Mouse (Mus musculus): ENCODE data around the gene Ghrl. TPM values are rescaled to one million over a fixed set of nuclear protein-coding genes. Genes with fewer than 3 reads are reported as not detected.

Gene Ghrl
- polyA plus RNA-seq, 2 experiments, result 0.11 to 0.29 TPM

- peaks cover 0 to 8% of the 10 kb centered on the region in 2 experiments; a peak in 1 of 4 replicates for H3K4me1 ChIP-seq (replicated peaks; ENCODE audit: control insufficient read depth in 2 of 2, insufficient read depth in 2 of 2, low read length in 1 of 2)
- H3K27ac ChIP-seq, result no peak overlapping the region
- TF ChIP-seq CTCF (IDR thresholded peaks at IDR 0.05; ENCODE audit: low read depth) (no peak), EP300 (IDR thresholded peaks at IDR 0.05; ENCODE audit: low read depth) (no peak)
These were observed 41.3 kb downstream of the Ghrl start for GRCm38 (mm10) chr6:113678246-113679012.

DNA sequence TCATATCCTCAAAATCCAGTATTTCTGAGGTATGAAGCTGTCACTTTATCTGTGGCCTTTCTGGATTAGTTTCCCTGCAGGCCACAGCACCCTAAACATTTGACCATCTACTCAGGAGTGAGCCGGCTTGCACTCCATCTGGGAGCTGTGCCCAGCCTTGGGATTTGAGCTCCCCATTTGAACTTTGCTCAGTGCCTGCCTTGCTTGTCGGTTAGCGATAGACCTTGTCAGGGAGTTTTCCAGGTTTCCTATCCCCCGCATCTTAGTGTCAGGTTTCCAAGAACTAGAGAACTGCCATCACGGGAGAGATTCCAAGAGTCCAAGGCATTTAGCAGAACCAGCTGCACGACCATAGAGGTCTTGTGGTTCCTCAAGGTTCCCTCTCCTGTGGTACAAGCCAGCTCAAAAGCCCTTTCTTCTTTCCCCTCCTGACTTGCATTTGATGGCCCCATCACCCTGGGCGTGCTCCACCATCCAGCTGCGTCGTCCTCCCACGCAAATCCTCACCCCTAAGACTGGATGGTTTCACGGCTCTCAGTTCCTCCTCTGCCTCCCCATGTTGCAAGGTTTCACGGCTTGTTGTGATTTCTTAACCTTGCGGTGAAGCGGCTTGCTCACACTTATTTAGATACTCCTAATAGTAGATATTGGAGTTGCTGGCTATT lies 42.5 kb downstream of the Ghrl start:
- Histone ChIP-seq H3K9ac (replicated peaks) (no peak overlapping the region), H3K27ac (no peak overlapping the region), H3K36me3 (replicated peaks; ENCODE audit: control insufficient read depth, insufficient read depth, low read depth) (no peaks in the 10 kb centered on the region; the same call in 1 of the 2 replicates), H3K27me3 (ENCODE audit: control insufficient read depth, insufficient read depth, low read length) (no peaks in the 10 kb centered on the region), H3K4me2 (ENCODE audit: low read depth) (no peak overlapping the region), H3K4me1 (replicated peaks; ENCODE audit: control insufficient read depth in 2 of 2, insufficient read depth in 2 of 2, low read length in 1 of 2) (peaks cover 0 to 8% of the 10 kb centered on the region in 2 experiments; a peak in 1 of 4 replicates), H3K4me3 (ENCODE audit: insufficient read depth in 1 of 2, low read depth in 2 of 2, low read length in 2 of 2) (no peak overlapping the region), H3K9me3 (ENCODE audit: control insufficient read depth, low read length) (no peaks in the 10 kb centered on the region)
- 72% methylated on average over 14 of the region's 14 CpGs for WGBS (ENCODE audit: insufficient replicate concordance)
- no peak for TF ChIP-seq CTCF (IDR thresholded peaks at IDR 0.05; ENCODE audit: low read depth)
- ATAC-seq (ENCODE audit: insufficient read depth) (no peak), DNase-seq (ENCODE audit: low read depth in 3 of 3, low spot score in 3 of 3) (no peak)

More at GRCm38 (mm10) chr6:113678246-113679012, 41.3 kb downstream of the Ghrl start:
- no peak overlapping the region for H3K9ac ChIP-seq (replicated peaks)
- WGBS (ENCODE audit: insufficient replicate concordance), result 76% methylated on average over 14 of the region's 14 CpGs
- H3K4me3 ChIP-seq (ENCODE audit: insufficient read depth in 1 of 2, low read depth in 2 of 2, low read length in 2 of 2), result no peak overlapping the region
- no peaks in the 10 kb centered on the region for H3K9me3 ChIP-seq (ENCODE audit: control insufficient read depth, low read length)
- H3K27me3 ChIP-seq (ENCODE audit: control insufficient read depth, insufficient read depth, low read length), result no peaks in the 10 kb centered on the region
- ATAC-seq (ENCODE audit: insufficient read depth) (no peak), DNase-seq (ENCODE audit: low read depth in 3 of 3, low spot score in 3 of 3) (no peak)
- no peaks in the 10 kb centered on the region; the same call in 1 of the 2 replicates for H3K36me3 ChIP-seq (replicated peaks; ENCODE audit: control insufficient read depth, insufficient read depth, low read depth)
- H3K4me2 ChIP-seq (ENCODE audit: low read depth), result no peak overlapping the region

DNA sequence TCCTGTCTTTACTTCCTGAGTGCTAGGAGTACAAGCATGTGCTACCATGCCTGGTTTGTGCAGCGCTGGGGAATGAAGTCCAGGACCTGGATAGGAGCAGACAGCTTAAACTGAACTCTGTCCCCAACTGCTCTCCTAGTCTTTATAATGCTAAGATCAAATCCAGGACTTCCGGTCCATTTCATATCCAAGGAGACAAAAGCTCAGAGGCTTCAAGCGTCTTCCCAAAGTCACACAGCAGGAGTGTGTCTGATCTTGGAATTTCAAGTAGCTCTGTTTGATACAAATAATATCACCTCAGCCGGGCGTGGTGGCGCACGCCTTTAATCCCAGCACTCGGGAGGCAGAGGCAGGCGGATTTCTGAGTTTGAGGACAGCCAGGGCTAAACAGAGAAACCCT lies 43.7 kb downstream of the Ghrl start:
- H3K4me1 ChIP-seq (replicated peaks; ENCODE audit: control insufficient read depth in 2 of 2, insufficient read depth in 2 of 2, low read length in 1 of 2), result peaks cover 0 to 4% of the 10 kb centered on the region in 2 experiments; a peak in 1 of 4 replicates
- no peak for DNase-seq (ENCODE audit: low read depth in 3 of 3, low spot score in 3 of 3)
- H3K4me2 ChIP-seq (ENCODE audit: low read depth), result no peak overlapping the region
- no peaks in the 10 kb centered on the region; the same call in 1 of the 2 replicates for H3K36me3 ChIP-seq (replicated peaks; ENCODE audit: control insufficient read depth, insufficient read depth, low read depth)
- no peak overlapping the region for H3K4me3 ChIP-seq (ENCODE audit: insufficient read depth in 1 of 2, low read depth in 2 of 2, low read length in 2 of 2)
- 78% methylated on average over 9 of the region's 9 CpGs for WGBS (ENCODE audit: insufficient replicate concordance)
- H3K9me3 ChIP-seq (ENCODE audit: control insufficient read depth, low read length), result peaks cover 2% of the 10 kb centered on the region; the same call in 1 of the 2 replicates
- no peak overlapping the region for H3K9ac ChIP-seq (replicated peaks)
- no peak overlapping the region for H3K27ac ChIP-seq
- no peaks in the 10 kb centered on the region for H3K27me3 ChIP-seq (ENCODE audit: control insufficient read depth, insufficient read depth, low read length)
- no peak for ATAC-seq (ENCODE audit: insufficient read depth)
- TF ChIP-seq EP300 (IDR thresholded peaks at IDR 0.05; ENCODE audit: low read depth) (no peak), CTCF (IDR thresholded peaks at IDR 0.05; ENCODE audit: low read depth) (no peak)

DNA sequence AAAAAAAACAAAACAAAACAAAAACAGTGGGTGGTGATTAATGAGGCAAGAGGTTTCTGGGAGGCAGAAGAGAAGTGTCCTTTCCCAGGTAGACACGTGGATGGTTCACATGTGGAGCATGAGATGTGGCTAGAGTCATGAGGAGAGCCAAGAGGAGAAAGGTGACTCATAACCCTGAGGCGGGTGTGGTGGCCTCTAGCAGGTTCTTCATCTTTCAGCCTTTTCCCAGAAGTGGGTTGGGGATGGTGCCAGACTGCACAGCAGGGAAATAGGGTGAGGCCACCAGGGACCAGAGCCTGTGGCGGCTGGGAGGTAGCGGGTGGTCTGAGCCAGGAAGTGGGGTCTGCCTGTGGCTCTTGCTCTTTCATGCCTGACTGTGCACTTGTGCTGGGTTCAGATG lies 44.4 kb downstream of the Ghrl start:
- TF ChIP-seq CTCF (IDR thresholded peaks at IDR 0.05; ENCODE audit: low read depth), result no peak
- DNase-seq (ENCODE audit: low read depth in 3 of 3, low spot score in 3 of 3), result no peak
- H3K27me3 ChIP-seq (ENCODE audit: control insufficient read depth, insufficient read depth, low read length), result no peaks in the 10 kb centered on the region
- no peak overlapping the region for H3K4me3 ChIP-seq (ENCODE audit: insufficient read depth in 1 of 2, low read depth in 2 of 2, low read length in 2 of 2)
- no peak overlapping the region for H3K9ac ChIP-seq (replicated peaks)
- ATAC-seq (ENCODE audit: insufficient read depth), result no peak
- no peak overlapping the region for H3K27ac ChIP-seq
- WGBS (ENCODE audit: insufficient replicate concordance), result 68% methylated on average over 4 of the region's 4 CpGs
- peaks cover 0 to 3% of the 10 kb centered on the region in 2 experiments; a peak in 1 of 4 replicates for H3K4me1 ChIP-seq (replicated peaks; ENCODE audit: control insufficient read depth in 2 of 2, insufficient read depth in 2 of 2, low read length in 1 of 2)
- no peak overlapping the region for H3K4me2 ChIP-seq (ENCODE audit: low read depth)
- peaks cover 2% of the 10 kb centered on the region; the same call in 1 of the 2 replicates for H3K9me3 ChIP-seq (ENCODE audit: control insufficient read depth, low read length)
- no peaks in the 10 kb centered on the region; the same call in 1 of the 2 replicates for H3K36me3 ChIP-seq (replicated peaks; ENCODE audit: control insufficient read depth, insufficient read depth, low read depth)

- 70% methylated on average over 6 of the region's 6 CpGs for WGBS (ENCODE audit: insufficient replicate concordance)
- Histone ChIP-seq H3K4me3 (ENCODE audit: insufficient read depth in 1 of 2, low read depth in 2 of 2, low read length in 2 of 2) (no peak overlapping the region), H3K27me3 (ENCODE audit: control insufficient read depth, insufficient read depth, low read length) (no peaks in the 10 kb centered on the region), H3K4me2 (ENCODE audit: low read depth) (no peak overlapping the region), H3K9me3 (ENCODE audit: control insufficient read depth, low read length) (peaks cover 2% of the 10 kb centered on the region; the same call in 1 of the 2 replicates), H3K4me1 (replicated peaks; ENCODE audit: control insufficient read depth in 2 of 2, insufficient read depth in 2 of 2, low read length in 1 of 2) (peaks cover 4 to 8% of the 10 kb centered on the region in 2 experiments; a peak in 3 of 4 replicates), H3K36me3 (replicated peaks; ENCODE audit: control insufficient read depth, insufficient read depth, low read depth) (no peaks in the 10 kb centered on the region; the same call in 1 of the 2 replicates), H3K9ac (replicated peaks) (no peak overlapping the region), H3K27ac (no peak overlapping the region)
- ATAC-seq (ENCODE audit: insufficient read depth) (no peak), DNase-seq (ENCODE audit: low read depth in 3 of 3, low spot score in 3 of 3) (no peak)
- TF ChIP-seq EP300 (IDR thresholded peaks at IDR 0.05; ENCODE audit: low read depth) (no peak), CTCF (IDR thresholded peaks at IDR 0.05; ENCODE audit: low read depth) (no peak)
These were observed 46.7 kb downstream of the Ghrl start for GRCm38 (mm10) chr6:113672989-113673388.

All from liver, embryonic 14.5 days (tissue).